Mouse (Mus musculus) NIH3T3 (cell line): ENCODE measurements around the gene Trpm7.
"Not testable (repeated sequence)": the region's sequence is repeated elsewhere in the genome, so short reads cannot be mapped to it uniquely, and the experiment has no call there.

Experiments used
- DNase-seq: peaks from one replicate; pipeline ENCODE4 v3.0.0-alpha.2; 2012; ENCODE audit warnings: low read depth

The Trpm7 gene

DNA sequence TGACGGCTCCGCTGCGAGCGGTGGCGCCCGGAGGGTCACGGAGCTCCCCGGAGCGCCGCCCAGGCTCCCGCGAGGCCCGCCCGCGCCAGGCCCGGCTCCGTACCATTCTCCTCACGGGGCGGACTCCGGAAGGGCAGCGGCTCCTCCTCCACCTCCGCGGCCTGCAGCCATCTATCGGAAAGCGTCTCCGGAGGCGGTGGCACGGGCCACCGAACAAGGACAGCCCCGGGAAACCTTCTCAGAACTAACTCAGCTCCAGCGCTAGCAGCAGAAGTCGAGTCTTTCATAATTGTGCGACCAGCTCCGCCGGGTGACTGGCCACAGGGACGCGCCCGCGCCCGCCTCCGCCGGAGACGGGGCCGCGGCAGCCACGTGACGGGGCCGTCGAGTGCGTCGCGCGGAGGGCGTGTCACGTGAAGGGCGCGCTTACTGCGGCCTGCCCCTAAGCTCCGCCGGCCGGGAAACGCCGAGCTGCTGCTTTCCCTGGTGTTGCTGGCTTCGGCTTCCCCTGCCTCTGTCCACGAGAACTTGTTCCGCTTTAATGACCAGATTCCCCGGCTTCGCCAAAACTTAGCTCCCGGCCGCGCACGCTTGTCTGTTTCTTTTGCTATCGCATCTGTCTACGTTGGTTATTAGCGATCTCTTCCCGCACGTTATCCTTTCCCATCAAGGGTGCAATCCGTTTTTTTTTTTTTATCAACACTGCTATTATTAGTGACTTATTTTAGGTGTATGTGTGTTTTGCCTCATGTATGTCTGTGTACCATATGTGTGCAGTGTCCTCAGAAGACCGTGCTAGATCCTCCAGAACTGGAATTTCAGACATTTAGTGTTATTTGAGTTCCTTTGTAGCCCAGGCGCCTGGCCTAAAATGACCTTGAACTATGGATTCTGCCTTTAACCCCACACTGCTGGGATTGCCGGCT is at the start of gene Trpm7:
TSS of gene Trpm7 (minus strand) at position 360 of the 926 bp plus-strand sequence.
- peak; percentile 97 for DNase-seq

DNA sequence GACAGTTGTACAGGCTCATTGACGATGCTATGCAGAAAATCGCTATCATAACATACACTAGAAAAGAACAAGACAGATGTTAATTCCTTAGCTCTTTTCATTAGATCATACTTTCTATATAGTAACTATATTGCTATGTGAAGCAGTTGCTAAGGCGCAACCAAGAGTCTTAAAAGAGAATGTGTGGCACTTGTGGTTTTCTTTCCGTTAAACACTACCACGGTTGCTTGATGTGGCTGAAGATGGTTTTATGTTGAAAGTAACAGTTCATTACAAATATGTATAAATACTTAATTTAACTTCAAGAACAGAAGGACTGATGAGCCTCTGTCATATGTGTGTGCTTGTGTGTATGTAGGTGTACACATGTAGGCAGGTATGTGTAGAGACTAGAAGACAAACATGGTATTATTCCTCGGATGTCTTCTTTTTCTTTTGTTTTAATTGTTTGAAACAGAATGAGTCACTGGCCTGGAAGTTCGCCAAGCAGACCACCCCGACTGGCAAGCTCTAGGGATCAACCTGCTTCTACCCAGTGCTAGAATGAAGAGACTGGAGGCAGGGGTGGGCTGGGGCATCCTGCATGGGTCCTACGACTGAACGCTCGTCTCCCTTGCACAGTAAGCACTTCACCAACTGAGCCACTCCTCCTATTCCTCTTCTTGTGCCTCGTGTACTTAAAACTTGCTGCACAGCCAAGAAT is 44.5 kb upstream of the Trpm7 start:
- DNase-seq, result no peak

DNA sequence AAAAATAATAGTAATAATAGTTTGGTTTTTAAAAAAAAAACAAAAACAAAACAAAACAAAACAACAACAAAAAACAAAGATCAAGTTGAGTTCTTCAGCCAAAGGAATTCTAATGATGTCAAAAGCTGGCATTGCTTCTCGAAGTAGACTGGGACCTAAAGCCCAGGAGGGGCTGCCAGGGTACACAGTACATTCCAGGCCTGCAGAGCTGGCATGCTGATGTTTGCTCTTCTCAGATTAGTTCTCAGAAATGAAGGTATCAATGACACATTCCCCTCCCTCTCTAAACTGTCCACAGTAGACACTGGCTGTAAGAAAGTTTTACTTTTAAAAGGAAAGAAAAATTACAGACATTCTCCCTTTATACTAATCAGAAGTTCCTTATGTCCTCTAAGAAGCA is 40.2 kb upstream of the Trpm7 start:
- no peak for DNase-seq

DNA sequence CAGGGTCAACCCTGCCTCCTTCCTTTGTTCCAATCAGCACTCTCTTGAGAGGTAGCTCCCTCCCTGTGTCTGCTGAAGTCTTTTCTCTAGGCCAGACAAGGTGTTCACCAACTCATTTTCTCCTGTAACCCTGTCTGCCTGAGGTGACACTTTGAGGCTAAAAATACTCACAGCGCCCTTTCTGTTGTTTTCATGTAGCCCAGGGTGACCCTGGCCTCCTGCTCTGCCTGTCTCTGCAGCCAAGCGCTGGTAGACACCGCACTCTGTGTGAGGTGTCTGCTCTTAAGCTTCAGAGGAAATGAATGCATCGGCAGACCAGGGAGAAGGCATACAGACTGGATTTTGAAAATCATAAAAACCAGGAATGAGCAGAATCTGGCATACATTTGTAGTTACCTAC is 38.1 kb upstream of the Trpm7 start:
- DNase-seq, result no peak

DNA sequence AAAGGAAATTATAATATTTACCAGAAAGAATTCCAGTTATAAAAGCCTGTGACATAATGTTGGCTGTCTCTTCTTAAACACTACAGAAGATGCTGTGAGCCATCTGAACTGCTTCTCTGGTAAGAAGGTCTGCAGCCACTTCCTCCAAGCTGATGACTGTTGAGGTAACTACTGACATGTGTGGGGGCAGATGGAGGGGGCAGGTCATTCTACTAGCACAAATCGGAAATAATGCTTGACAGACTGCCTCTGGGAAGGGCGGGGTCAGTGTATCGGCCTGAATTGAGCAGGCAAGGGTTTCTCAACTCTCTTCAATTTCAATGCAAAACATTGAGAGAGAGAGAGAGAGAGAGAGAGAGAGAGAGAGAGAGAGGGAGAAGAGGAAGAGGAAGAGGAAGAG is 28.1 kb upstream of the Trpm7 start:
- DNase-seq, result no peak

DNA sequence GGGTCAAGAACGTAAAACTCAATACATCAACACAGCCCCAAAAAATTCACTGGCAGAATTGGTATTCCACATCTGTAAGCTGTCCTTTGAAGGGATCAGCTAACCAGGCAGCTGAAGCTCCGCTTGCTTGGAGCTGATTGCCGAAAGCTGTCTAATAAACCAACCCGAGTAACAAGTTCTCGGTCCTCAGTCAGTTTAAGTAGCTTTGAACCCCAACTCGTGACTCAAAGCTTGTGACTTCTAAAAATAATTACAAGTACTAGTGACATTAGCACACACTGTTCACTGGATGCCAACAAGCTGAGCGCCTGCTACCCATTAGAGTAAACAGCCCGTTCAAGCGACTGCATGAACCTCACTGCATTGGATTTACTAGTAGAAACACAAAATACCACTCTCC is 21.5 kb upstream of the Trpm7 start:
- DNase-seq, result no peak

DNA sequence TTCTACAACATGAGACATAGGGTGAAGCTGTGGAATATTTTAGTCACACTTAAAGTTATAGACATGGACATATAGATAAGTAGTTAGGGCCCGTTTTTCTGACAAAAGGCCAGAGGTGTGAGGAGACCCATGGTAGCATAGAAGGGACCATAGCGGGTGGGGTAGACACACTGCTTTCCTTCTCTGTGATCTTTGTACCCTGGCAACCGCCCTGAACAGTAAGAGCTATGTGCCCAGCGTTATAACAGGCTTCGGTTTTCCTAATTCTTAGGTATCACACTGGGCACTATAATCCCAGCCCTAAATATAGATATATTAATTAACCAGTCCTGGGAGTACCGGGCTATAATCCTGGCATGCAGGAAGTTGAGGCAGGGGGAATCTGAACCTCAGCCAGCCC is 20.9 kb upstream of the Trpm7 start:
- no peak for DNase-seq

DNA sequence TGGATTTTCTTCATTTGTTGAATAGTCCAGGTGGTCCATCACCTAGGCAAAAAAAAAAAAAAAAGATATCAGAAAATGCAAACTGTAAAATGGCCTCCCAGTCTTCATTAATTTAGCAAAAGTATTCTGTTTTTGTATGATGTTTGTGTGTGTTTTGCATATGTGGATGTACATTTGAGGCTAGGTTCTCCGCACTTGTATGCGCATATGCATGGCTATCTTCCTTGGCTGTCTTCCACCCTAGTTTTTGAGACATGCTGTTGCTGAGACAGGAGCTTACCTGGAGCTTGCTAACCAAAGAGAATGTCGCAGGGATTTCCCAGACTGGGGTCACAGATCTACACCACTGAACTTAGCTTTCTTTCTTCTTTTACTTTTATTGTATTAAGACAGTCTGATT is 18.2 kb upstream of the Trpm7 start:
- no peak for DNase-seq

DNA sequence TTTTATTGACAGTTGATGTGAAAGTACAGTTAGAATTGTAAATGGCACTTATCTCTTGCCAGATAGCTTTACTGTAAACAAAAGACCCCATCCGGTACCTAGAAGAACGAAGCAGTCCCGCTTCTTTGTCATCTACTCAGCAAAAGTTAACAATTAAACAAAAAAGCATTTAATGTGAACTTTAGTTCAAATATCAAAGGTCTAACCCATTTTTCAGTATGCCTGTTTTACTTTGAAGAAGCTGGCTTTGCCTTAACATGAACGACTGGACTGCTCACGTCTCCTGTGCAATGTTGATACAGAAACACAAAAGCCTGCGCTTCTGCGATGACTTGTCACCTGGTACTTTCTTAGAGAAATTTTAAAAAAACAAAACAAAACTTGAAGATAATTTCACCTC is 16.3 kb upstream of the Trpm7 start:
- DNase-seq, result no peak

DNA sequence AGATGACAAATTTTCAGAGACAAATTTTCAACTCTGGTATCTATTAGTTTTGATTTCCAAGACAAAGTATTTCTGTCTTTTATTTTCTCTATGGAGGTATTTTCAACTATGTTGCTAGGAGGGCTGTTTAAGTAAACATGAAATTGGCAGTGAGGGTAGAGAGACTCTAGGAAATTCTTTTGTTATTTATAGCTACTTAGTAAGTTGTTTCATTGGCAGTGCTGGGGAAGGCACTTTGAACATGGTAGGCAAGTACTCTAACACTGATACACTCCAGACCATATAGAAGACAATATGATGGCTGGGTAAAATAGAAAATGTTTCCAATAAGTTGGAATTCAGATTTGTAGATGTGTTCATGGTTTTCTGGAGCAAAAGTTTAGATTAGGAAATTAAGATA is 15.7 kb upstream of the Trpm7 start:
- DNase-seq, result no peak

DNA sequence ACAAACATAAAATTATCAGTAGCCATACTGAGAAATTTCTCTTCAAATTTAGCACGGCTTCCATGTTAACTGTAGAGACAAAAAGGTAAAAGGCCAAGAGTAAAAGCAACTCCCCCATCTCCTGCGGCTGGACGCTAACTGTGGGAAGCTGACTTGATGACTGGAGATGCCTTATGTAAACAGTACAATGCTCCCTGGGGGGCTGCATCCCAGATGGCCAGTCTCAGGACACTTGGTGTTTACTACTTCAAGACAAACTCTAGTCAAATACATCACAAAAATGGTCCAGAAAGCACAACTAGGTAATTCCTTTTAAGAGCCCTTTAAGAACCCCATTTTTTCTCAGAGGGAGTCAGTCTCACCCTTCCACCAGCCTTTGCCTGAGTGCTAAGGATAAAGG is 11.1 kb upstream of the Trpm7 start:
- no peak for DNase-seq

DNA sequence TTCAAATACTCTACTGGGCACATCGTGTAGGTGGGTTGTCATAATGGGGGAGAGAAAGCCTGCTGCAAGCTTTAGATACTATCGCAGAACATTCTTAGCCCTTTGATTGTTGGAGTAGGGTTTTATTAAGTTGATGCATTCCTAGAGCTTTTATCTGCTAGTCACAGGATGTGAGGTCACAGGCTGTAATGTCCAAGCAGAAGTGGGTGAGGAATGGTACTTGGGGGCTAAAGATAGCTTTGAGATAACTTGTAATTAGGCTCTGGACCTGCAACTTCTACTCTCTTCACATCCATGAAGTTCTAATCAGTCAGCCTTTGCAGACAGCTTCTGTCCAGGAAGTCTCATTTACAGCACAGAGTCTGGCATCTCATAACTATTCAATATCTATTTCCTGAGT is 9.8 kb upstream of the Trpm7 start:
- DNase-seq, result no peak

DNA sequence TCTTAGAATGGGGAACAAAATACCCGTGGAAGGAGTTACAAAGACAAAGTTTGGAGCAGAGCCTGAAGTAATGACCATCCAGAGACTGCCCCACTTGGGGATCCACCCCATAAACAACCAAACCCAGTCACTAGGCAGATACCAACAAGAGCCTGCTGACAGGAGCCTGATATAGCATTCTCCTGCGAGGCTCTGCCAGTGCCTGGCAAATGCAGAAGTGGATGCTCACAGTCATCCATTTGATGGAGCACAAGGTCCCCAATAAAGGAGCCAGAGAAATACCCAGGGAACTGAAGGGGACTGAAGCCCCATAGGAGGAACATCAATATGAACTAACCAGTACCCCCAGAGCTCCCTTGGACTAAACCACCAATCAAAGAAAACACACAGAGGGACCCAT is 6.7 kb upstream of the Trpm7 start:
- not testable (repeated sequence) for DNase-seq

DNA sequence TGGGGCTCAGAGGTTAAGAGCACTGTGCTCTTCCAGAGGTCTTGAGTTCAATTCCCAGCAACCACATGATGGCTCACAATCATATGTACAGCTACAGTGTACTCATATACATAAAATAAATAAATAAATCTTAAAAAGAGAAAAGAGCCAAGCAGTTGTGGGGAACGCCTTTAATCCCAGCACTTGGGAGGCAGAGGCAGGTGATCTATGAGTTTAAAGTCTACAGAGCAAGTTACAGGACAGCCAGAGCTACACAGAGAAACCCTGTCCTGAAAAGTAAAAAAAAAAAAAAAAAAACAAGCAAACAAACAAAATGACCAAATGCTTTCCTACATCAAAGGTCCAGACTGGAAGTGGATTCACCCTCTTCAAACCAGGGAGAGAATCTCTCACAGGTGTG is 2.0 kb upstream of the Trpm7 start:
- no peak for DNase-seq

DNA sequence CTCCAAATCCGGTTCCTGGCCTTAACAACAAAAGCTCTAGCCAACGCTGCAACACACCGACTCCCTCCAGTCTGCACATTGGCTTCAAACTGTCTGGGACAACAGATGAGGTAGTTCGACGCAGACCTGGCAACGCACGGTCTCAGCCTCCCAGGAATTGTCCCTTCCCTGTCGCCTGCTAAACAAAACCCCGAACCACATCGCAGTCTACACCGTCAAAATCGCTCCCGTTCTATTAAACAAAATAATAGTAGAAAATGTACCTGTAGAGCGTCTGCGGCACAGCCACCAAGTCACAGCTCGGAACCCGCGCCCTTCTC is 554 bp downstream of the Trpm7 start:
- peak; percentile 48 for DNase-seq

DNA sequence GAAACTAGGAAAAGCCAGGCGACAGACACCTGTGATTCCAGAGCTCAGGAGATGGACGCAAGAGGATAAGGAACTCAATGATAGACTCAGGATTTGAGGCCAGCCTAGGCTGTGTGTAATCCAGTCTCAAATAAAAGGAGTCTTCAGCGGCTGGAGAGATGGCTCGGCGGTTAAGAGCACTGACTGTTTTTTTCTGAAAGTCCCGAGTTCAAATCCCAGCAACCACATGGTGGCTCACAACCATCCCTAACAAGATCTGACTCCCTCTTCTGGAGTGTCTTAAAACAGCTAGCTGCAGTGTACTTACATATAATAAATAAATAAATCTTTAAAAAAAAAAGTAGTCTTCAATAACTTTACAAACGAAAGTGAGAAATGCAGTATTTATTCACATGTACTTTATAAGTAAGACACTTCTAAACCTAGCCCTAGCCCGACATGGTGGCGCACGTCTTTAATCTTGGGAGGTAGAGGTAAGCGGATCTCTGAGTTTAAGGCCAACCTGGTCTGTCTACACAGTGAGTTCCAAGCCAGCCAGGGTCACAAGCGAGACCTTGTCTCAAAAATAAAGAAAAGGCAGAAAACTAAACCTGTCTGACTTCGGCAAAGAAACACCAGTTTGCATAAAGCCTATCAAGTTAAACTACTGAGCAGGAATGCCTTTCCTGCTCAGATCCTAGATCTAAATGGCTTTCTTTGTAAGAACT is 1.1 kb downstream of the Trpm7 start:
- peak; percentile 43 for DNase-seq

DNA sequence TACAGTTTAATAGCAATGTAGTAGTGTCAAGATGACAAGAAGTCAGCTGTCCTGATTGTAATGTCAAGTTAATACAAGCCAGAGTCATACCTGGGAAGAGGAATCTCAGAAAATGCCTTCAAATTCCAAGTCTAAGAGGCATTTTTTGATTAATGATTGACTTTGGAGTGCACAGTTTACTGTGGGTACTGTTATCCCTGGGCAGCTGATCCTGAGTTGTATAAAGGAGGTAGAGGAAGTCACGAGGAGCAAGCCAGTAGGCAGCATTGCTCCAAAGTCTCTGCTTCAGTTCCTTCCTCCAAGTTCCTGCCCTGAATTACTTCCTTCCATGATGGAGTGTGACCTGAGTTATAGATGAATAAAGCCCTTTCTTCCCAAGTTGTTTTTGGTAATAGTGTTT is 9.7 kb downstream of the Trpm7 start:
- no peak for DNase-seq

DNA sequence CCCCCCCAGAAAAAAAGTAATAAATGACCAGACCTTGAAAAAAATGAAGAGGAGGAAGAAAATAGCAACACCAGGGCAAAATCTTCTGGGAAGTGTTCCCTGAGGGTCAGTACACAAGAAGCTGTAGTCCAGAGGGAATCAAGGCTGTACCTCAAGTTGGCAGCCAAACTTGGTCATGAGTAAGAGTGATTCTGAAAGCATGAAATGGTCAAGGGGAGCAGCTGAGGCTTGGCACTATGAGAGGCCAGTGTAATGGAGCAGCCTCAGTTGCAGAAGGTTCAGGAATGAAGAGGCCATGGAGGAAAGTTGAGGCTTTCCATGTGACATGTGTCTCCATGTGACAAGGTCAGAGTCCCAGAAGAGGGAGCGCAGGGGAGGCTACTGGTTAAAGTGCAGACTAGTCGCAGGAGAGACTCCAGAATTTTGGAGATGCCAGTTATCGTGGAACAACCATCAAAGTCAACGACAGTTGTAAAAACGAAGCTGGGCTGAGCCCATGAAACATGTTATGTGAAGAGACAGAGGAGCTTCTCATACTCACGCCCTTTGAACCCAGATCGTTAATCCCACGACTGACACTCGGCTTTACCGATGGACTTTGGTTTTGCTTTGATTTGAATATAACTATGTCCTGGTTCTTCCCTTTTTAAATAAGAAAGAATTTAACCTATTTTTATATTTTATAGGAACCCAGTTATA is 10.4 kb downstream of the Trpm7 start:
- peak; percentile 24 for DNase-seq

DNA sequence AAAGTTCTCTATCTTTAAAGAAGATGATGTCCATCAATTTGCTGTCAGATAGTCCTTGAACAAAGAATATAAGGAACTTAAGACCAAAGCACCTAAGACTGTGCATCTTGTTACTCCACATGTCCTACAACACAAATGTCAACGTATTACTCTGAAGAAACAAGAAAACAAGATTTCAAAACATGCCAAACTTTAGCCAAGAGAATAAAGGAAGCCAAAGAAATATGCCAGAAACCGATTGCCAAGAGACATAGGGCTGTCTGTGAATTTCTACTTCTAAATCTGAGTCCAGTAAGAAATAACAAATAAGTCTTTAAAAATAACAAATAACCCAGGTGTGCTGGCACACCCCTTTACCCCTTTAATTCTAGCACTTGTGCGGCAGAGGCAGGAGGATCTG is 11.0 kb downstream of the Trpm7 start:
- no peak for DNase-seq

DNA sequence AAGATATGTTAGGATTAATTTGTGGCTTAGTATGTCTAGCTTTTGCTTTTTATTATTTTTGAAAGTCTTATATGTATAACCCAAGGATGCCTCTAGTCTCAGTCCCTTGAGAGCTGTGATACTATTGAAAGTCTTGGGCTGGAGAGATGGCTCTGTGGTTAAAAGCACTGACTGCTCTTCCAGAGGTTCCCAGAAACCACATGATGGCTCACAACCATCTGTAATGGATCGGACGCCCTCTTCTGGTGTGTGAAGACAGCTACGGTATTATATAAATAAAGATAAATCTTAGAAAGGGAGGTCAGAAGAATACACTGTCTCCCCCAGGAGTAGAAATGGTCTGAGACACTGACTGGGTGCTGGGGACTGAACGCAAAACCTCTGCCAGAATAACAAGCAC is 31.3 kb downstream of the Trpm7 start:
- no peak for DNase-seq

DNA sequence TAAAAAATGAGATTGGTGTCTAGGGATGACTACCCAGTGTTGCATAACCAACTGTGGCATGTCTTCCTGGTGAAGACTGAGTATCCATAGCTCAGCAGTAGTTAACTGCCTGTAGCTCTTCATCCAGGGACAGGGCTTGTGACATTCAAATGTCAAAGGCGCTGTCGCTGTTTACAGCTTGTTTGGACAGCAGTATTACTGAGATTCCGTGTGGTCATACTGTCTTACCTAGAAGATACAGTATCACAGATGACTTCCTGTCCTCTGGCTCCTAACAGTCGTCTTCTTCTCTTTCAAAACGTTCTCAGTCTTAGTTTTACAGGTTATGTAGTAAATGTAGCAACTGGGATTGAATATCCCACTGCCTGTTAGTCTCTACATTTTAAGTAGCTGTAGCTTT is 37.2 kb downstream of the Trpm7 start:
- DNase-seq, result no peak

DNA sequence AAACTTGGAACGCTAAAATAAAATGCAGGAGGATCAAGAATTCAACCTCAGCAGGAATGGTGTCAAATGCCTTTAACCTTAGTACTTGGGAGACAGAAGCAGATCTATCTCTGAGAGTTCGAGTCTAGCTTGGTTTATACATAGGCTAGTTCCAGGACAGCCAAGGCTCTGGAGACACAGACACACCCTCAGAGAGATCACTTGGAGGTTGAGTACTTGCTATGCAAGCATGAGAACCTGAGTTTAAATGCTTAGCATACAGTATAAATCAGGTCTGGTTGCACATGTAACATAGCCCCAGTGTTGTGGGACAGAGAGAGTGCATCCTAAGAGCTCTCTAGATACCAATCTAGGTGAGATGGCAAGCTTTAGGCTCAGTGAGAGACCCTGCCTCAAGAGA is 58.6 kb downstream of the Trpm7 start:
- DNase-seq, result no peak
